Mouse (Mus musculus) brain, embryonic 14.5 days (tissue): ENCODE data around the gene Npepl1.

Source experiments
- CTCF ChIP-seq: fragments of 200-500 bp; IDR thresholded peaks from 2 replicates; pipeline ENCODE4 v1.5.1; 2012; ENCODE audit warnings: inconsistent platforms, mild to moderate bottlenecking, moderate library complexity, borderline replicate concordance; ENCODE audit not compliant: insufficient read depth, insufficient read length; ENCODE audit errors: extremely low read depth
- POLR2A ChIP-seq: fragments of 200-500 bp; IDR thresholded peaks from 2 replicates; pipeline ENCODE4 v1.6.1; 2012; ENCODE audit warnings: mild to moderate bottlenecking, inconsistent platforms, borderline replicate concordance; ENCODE audit not compliant: poor library complexity, insufficient read depth, insufficient read length, severe bottlenecking; ENCODE audit errors: extremely low read depth

GRCm38 (mm10) chr2:174128926-174129325 lies 18.8 kb downstream of the Npepl1 start:
- TF ChIP-seq CTCF (no peak), POLR2A (no peak)
